ENCODE assay signal across 14 mouse cellular contexts in genomic region chr7:63926492-63926891, GRCm38 (mm10). TPM values are rescaled to one million over a fixed set of nuclear protein-coding genes. Genes with fewer than 3 reads are reported as not detected.
DNase-seq lines count a peak whose midpoint lies in the region; ATAC-seq and TF ChIP-seq lines count a peak whose summit lies in the region.
"Had no signal": no experiment of that assay in that cellular context is flagged by ENCODE, and none has a peak within 500 bp of the region (broad histone marks: within the 10 kb centered on the region; RNA-seq: fewer than 3 reads in every experiment).

No protein-coding gene starts in this region.

- peaks cover 37% of the 10 kb centered on the region for H3K4me1 ChIP-seq in hindbrain, embryonic 16.5 days (ENCODE audit: control insufficient read depth, insufficient read depth, low read depth, low read length)
- peaks cover 34% of the 10 kb centered on the region for H3K4me1 ChIP-seq in hindbrain, embryonic 10.5 days (replicated peaks)
- H3K4me1 ChIP-seq in megakaryocyte, embryonic 14.5 days: peaks cover 96% of the 10 kb centered on the region
- peaks cover 41% of the 10 kb centered on the region for H3K4me1 ChIP-seq in olfactory bulb, adult 2 months (ENCODE audit: control insufficient read depth, insufficient read depth, low read length)

- WGBS in hindbrain, embryonic 16.5 days: 72% methylated on average over 3 of the region's 3 CpGs
- WGBS in hindbrain, embryonic 10.5 days: 84% methylated on average over 3 of the region's 3 CpGs
- 57% methylated on average over 3 of the region's 3 CpGs for WGBS in olfactory bulb, adult 2 months

- H3K9me3 ChIP-seq in hindbrain, embryonic 16.5 days (ENCODE audit: control insufficient read depth, low read length): no peaks in the 10 kb centered on the region
- no peaks in the 10 kb centered on the region for H3K9me3 ChIP-seq in hindbrain, embryonic 10.5 days
- no peaks in the 10 kb centered on the region for H3K9me3 ChIP-seq in megakaryocyte, embryonic 14.5 days

- no peak overlapping the region for H3K4me2 ChIP-seq in hindbrain, embryonic 16.5 days (ENCODE audit: low read length)

- no peak for TF ChIP-seq POLR2A in olfactory bulb, adult 2 months (IDR thresholded peaks at IDR 0.05; ENCODE audit: insufficient read depth, low read depth, low read length)

- no peak overlapping the region for H3K9ac ChIP-seq in hindbrain, embryonic 16.5 days (ENCODE audit: low read depth, low read length)

- ATAC-seq in hindbrain, embryonic 16.5 days: no peak
- no peak for ATAC-seq in megakaryocyte, adult 5-6 weeks (ENCODE audit: poor library complexity, severe bottlenecking)

- 0 out of 2 replicates have a peak overlapping the region, but pooled peaks have one; percentile 32 for H3K27ac ChIP-seq in hindbrain, embryonic 16.5 days (ENCODE audit: low read depth, low read length)
- H3K27ac ChIP-seq in hindbrain, embryonic 10.5 days: no peak overlapping the region
- H3K27ac ChIP-seq in olfactory bulb, adult 2 months (ENCODE audit: insufficient read depth, low read depth, low read length): peak overlapping the region; percentile 38; the same call in 1 of the 2 replicates

- no peak for TF ChIP-seq CTCF in olfactory bulb, adult 2 months (IDR thresholded peaks at IDR 0.05; ENCODE audit: insufficient read depth, low read depth, low read length)

- H3K36me3 ChIP-seq in hindbrain, embryonic 16.5 days (ENCODE audit: control insufficient read depth, insufficient read depth, low read length): no peaks in the 10 kb centered on the region
- H3K36me3 ChIP-seq in hindbrain, embryonic 10.5 days: peaks cover 5% of the 10 kb centered on the region; the same call in 1 of the 2 replicates
- peaks cover 67% of the 10 kb centered on the region for H3K36me3 ChIP-seq in megakaryocyte, embryonic 14.5 days (replicated peaks; ENCODE audit: low read length)

- DNase-seq in hindbrain, embryonic 10.5 days (ENCODE audit: low spot score): no peak
- DNase-seq in cerebellum, postnatal 25 days: peak; percentile 59 to 71
- DNase-seq in layer of hippocampus, adult 9-10 months (ENCODE audit: low spot score): no peak
- no peak for DNase-seq in B cell, adult 2 months
- DNase-seq: adrenal gland, postnatal 10 days; gastrocnemius, postnatal 14 days; right cerebral cortex, postnatal 4 days had no signal

- no peak overlapping the region for H3K4me3 ChIP-seq in hindbrain, embryonic 16.5 days (ENCODE audit: low read length)
- no peak overlapping the region for H3K4me3 ChIP-seq in hindbrain, embryonic 10.5 days
- peak overlapping the region; percentile 53 for H3K4me3 ChIP-seq in megakaryocyte, embryonic 14.5 days (replicated peaks)
- H3K4me3 ChIP-seq in olfactory bulb, adult 2 months (ENCODE audit: insufficient read depth, low read depth, low read length): no peak overlapping the region

- no peaks in the 10 kb centered on the region for H3K27me3 ChIP-seq in hindbrain, embryonic 16.5 days (replicated peaks; ENCODE audit: control insufficient read depth, insufficient read depth, low read length)
- no peaks in the 10 kb centered on the region for H3K27me3 ChIP-seq in hindbrain, embryonic 10.5 days (ENCODE audit: insufficient read depth, poor library complexity, severe bottlenecking)
- no peaks in the 10 kb centered on the region for H3K27me3 ChIP-seq in megakaryocyte, embryonic 14.5 days (replicated peaks)

RNA-seq across cellular contexts. Expression of gene E030018B13Rik, which starts 9.8 kb away (rescaled TPM):
- not detected in 2 replicates for polyA plus RNA-seq in hindbrain, embryonic 16.5 days (2015; fragmentation: Nextera tagmentation; extraction: Ambion mirVana)
- not detected in 2 replicates for polyA plus RNA-seq in hindbrain, embryonic 10.5 days (2016; fragmentation: Nextera tagmentation; extraction: Ambion mirVana)
- polyA plus RNA-seq in megakaryocyte, embryonic 14.5 days (2012; ENCODE audit: insufficient read depth, low replicate concordance): not detected in 2 replicates
- not detected in 2 replicates for total RNA-seq in megakaryocyte, adult 5-6 weeks (2015)
- total RNA-seq in megakaryocyte, adult 5-6 weeks (2017): not detected in 2 replicates
- polyA plus RNA-seq in olfactory bulb, adult 2 months (2012; ENCODE audit: insufficient read depth, insufficient read length, low replicate concordance, missing spikeins): not detected in 2 replicates
- total RNA-seq: adrenal gland, postnatal 10 days; ES-E14; gastrocnemius, postnatal 14 days; monocyte, adult 5-6 weeks had no signal
- polyA plus RNA-seq: limb, embryonic 11.5 days had no signal

RNA-seq across cellular contexts. Expression of gene Klf13, which starts 12.2 kb away (rescaled TPM):
- 22.1 and 23.9 TPM in 2 replicates for polyA plus RNA-seq in hindbrain, embryonic 16.5 days (2015; fragmentation: Nextera tagmentation; extraction: Ambion mirVana)
- 31.7 and 33.4 TPM in 2 replicates for polyA plus RNA-seq in hindbrain, embryonic 10.5 days (2016; fragmentation: Nextera tagmentation; extraction: Ambion mirVana)
- polyA plus RNA-seq in megakaryocyte, embryonic 14.5 days (2012; ENCODE audit: insufficient read depth, low replicate concordance): 117 and 140 TPM in 2 replicates
- total RNA-seq in megakaryocyte, adult 5-6 weeks (2015): 108 and 122 TPM in 2 replicates
- 61.7 and 64.4 TPM in 2 replicates for total RNA-seq in megakaryocyte, adult 5-6 weeks (2017)
- 47.4 and 143 TPM in 2 replicates for polyA plus RNA-seq in olfactory bulb, adult 2 months (2012; ENCODE audit: insufficient read depth, insufficient read length, low replicate concordance, missing spikeins)

Comparison
In these comparisons a context has a peak if more than half of its experiments do, and no peak if none do; other contexts are left out.
1. DNase-seq: peak in cerebellum, postnatal 25 days (2 of 2); none in hindbrain, embryonic 10.5 days (single experiment), layer of hippocampus, adult 9-10 months (single experiment) and B cell, adult 2 months (0 of 2).